Comparison of ENCODE assay signal across 22 mouse cellular contexts in genomic region chr3:68952707-68953106, GRCm38 (mm10).
"Had no signal": no experiment of that assay in that cellular context is flagged by ENCODE, and none has a peak within 500 bp of the region (broad histone marks: within the 10 kb centered on the region; RNA-seq: fewer than 3 reads in every experiment).

No protein-coding gene starts in this region.

- DNase-seq: liver, postnatal 0 days; lung, adult 2 months; lung, postnatal 4 days; midbrain, embryonic 14.5 days; retina, postnatal 1 day; right cerebral cortex, adult 18-20 months; right cerebral cortex, postnatal 25 days; right cerebral cortex, postnatal 4 days; spleen, adult 18-20 months; thymus, adult 18-20 months; thymus, postnatal 14 days; thymus, postnatal 36 days had no signal

- H3K36me3 ChIP-seq: lung, embryonic 15.5 days; neural tube, embryonic 13.5 days; neural tube, embryonic 15.5 days had no signal

- H3K27ac ChIP-seq: liver, embryonic 15.5 days; lung, embryonic 15.5 days; midbrain, embryonic 10.5 days; midbrain, embryonic 12.5 days; neural tube, embryonic 13.5 days; neural tube, embryonic 15.5 days had no signal

- H3K9me3 ChIP-seq: liver, embryonic 15.5 days; lung, embryonic 15.5 days; megakaryocyte, embryonic 14.5 days; midbrain, embryonic 10.5 days; midbrain, embryonic 12.5 days; neural tube, embryonic 13.5 days; neural tube, embryonic 15.5 days had no signal

- H3K27me3 ChIP-seq: liver, embryonic 15.5 days; lung, embryonic 15.5 days; megakaryocyte, embryonic 14.5 days; midbrain, embryonic 12.5 days; neural tube, embryonic 13.5 days; neural tube, embryonic 15.5 days had no signal

- H3K4me1 ChIP-seq: lung, embryonic 15.5 days; midbrain, embryonic 12.5 days; neural tube, embryonic 13.5 days; neural tube, embryonic 15.5 days had no signal

- ATAC-seq: liver, postnatal 0 days; lung, postnatal 0 days; midbrain, embryonic 16.5 days had no signal

- H3K4me3 ChIP-seq: liver, embryonic 15.5 days; lung, embryonic 15.5 days; megakaryocyte, embryonic 14.5 days; midbrain, embryonic 10.5 days; midbrain, embryonic 12.5 days; myocyte; neural tube, embryonic 13.5 days; neural tube, embryonic 15.5 days had no signal
